Mouse (Mus musculus) hindbrain, embryonic 15.5 days (tissue): ENCODE results near the gene Rnf5. TPM values are rescaled to one million over a fixed set of nuclear protein-coding genes. Genes with fewer than 3 reads are reported as not detected.
A peak's percentile ranks its signal among the peaks of the same experiment; 100 is the strongest.

Experiments used
- ATAC-seq: fragments of 200-750 bp; cut with Nextera tagmentation; 2 replicates; pipeline ENCODE4 v1.8.0; 2017; ENCODE audit warnings: low read depth, moderate number of reproducible peaks, moderate TSS enrichment; ENCODE audit not compliant: low FRiP score
- H3K27ac ChIP-seq: fragments of 300-500 bp; sonication (generic); replicated peaks from 2 replicates; pipeline ENCODE4 v1.5.1; 2015; ENCODE audit warnings: mild to moderate bottlenecking, inconsistent platforms
- H3K27me3 ChIP-seq: fragments of 300-500 bp; sonication (generic); 2 replicates; pipeline ENCODE4 v1.6.1; 2015; ENCODE audit warnings: control low read depth, inconsistent platforms
- H3K36me3 ChIP-seq: fragments of 300-500 bp; sonication (generic); 2 replicates; pipeline ENCODE4 v1.6.1; 2015; ENCODE audit warnings: control low read depth, inconsistent platforms
- H3K4me1 ChIP-seq: fragments of 300-500 bp; sonication (generic); replicated peaks from 2 replicates; pipeline ENCODE4 v1.6.1; 2015; ENCODE audit warnings: control low read depth, inconsistent platforms
- H3K4me2 ChIP-seq: fragments of 300-500 bp; sonication (generic); 2 replicates; pipeline ENCODE4 v1.6.1; 2015; ENCODE audit warnings: moderate library complexity, mild to moderate bottlenecking, inconsistent platforms
- H3K4me3 ChIP-seq: fragments of 300-500 bp; sonication (generic); 2 replicates; pipeline ENCODE4 v1.5.1; 2015; ENCODE audit warnings: mild to moderate bottlenecking, inconsistent platforms
- H3K9ac ChIP-seq: fragments of 300-500 bp; sonication (generic); 2 replicates; pipeline ENCODE4 v1.6.1; 2015; ENCODE audit warnings: inconsistent platforms
- H3K9me3 ChIP-seq: fragments of 300-500 bp; sonication (generic); 2 replicates; pipeline ENCODE4 v1.6.1; 2016; ENCODE audit warnings: control low read depth, inconsistent platforms
- WGBS: fragments of 180-500 bp; shearing (Covaris S2); methylation state at CpG from one replicate; pipeline ENCODE4 v1.1.7; 2015; 5-methylcytosine and 5-hydroxymethylcytosine counted together
- polyA plus RNA-seq: library from polyadenylated mRNA; unstranded; fragments of >200 nt; fragmentation: Nextera tagmentation; extraction: Ambion mirVana; gene quantifications from 2 replicates; pipeline ENCODE4 v1.2.1, GENCODE M21; 2015

Gene Rnf5
- polyA plus RNA-seq, 1 experiment from 2014 or later, result 283 TPM

GRCm38 (mm10) chr17:34615871-34616270 is 12.4 kb upstream of the Rnf5 start, which contains the start of gene Egfl8:
Gene Egfl8 (minus strand): TSS chr17:34615971.
- H3K4me1 ChIP-seq, result no peaks in the 10 kb centered on the region
- H3K9ac ChIP-seq, result no peak within 1 kb of the TSS
- no peak within 1 kb of the TSS for H3K4me3 ChIP-seq
- H3K27ac ChIP-seq, result peak within 1 kb of the TSS; percentile 22; the same call in 1 of the 2 replicates
- no peak for ATAC-seq
- peaks cover 29% of the 10 kb centered on the region for H3K36me3 ChIP-seq
- WGBS, result 49% methylated on average over 6 of the region's 6 CpGs
- H3K9me3 ChIP-seq, result no peaks in the 10 kb centered on the region
- H3K27me3 ChIP-seq, result no peaks in the 10 kb centered on the region
- H3K4me2 ChIP-seq, result no peak within 1 kb of the TSS

GRCm38 (mm10) chr17:34613830-34614229 is 10.3 kb upstream of the Rnf5 start:
- H3K27ac ChIP-seq, result no peak overlapping the region
- no peaks in the 10 kb centered on the region for H3K9me3 ChIP-seq
- no peak overlapping the region for H3K4me2 ChIP-seq
- H3K27me3 ChIP-seq, result no peaks in the 10 kb centered on the region
- ATAC-seq, result no peak
- H3K36me3 ChIP-seq, result peaks cover 31% of the 10 kb centered on the region
- peaks cover 5% of the 10 kb centered on the region for H3K4me1 ChIP-seq
- no peak overlapping the region for H3K9ac ChIP-seq
- H3K4me3 ChIP-seq, result no peak overlapping the region
- WGBS, result 87% methylated on average over 10 of the region's 10 CpGs

GRCm38 (mm10) chr17:34613054-34613645 is 9.7 kb upstream of the Rnf5 start:
- H3K4me1 ChIP-seq, result peaks cover 12% of the 10 kb centered on the region
- no peak overlapping the region for H3K4me2 ChIP-seq
- no peak overlapping the region for H3K4me3 ChIP-seq
- ATAC-seq, result no peak
- no peaks in the 10 kb centered on the region for H3K9me3 ChIP-seq
- no peak overlapping the region for H3K9ac ChIP-seq
- no peak overlapping the region for H3K27ac ChIP-seq
- H3K36me3 ChIP-seq, result peaks cover 31% of the 10 kb centered on the region
- WGBS, result 90% methylated on average over 11 of the region's 11 CpGs
- H3K27me3 ChIP-seq, result no peaks in the 10 kb centered on the region

GRCm38 (mm10) chr17:34611050-34611449 is 7.6 kb upstream of the Rnf5 start:
- no peaks in the 10 kb centered on the region for H3K9me3 ChIP-seq
- peaks cover 31% of the 10 kb centered on the region for H3K36me3 ChIP-seq
- no peak overlapping the region for H3K27ac ChIP-seq
- H3K4me1 ChIP-seq, result peaks cover 31% of the 10 kb centered on the region
- H3K4me2 ChIP-seq, result no peak overlapping the region
- H3K9ac ChIP-seq, result no peak overlapping the region
- 94% methylated on average over 8 of the region's 8 CpGs for WGBS
- no peak for ATAC-seq
- no peak overlapping the region for H3K4me3 ChIP-seq
- H3K27me3 ChIP-seq, result no peaks in the 10 kb centered on the region

- peaks cover 23% of the 10 kb centered on the region for H3K36me3 ChIP-seq
- H3K4me1 ChIP-seq, result peaks cover 43% of the 10 kb centered on the region
- H3K4me3 ChIP-seq, result no peak overlapping the region
- no peak overlapping the region for H3K4me2 ChIP-seq
- no peaks in the 10 kb centered on the region for H3K9me3 ChIP-seq
- no peak overlapping the region for H3K9ac ChIP-seq
- no peak for ATAC-seq
- H3K27ac ChIP-seq, result no peak overlapping the region
- WGBS, result 82% methylated on average over 7 of the region's 7 CpGs
- H3K27me3 ChIP-seq, result no peaks in the 10 kb centered on the region
These were observed 4.5 kb upstream of the Rnf5 start for GRCm38 (mm10) chr17:34607997-34608396.

- no peak for ATAC-seq
- H3K27me3 ChIP-seq, result no peaks in the 10 kb centered on the region
- H3K4me1 ChIP-seq, result peaks cover 56% of the 10 kb centered on the region
- peak overlapping the region; percentile 92 for H3K4me2 ChIP-seq
- H3K9me3 ChIP-seq, result no peaks in the 10 kb centered on the region
- WGBS, result 17% methylated on average over 28 of the region's 32 CpGs
- peak overlapping the region; percentile 87 for H3K9ac ChIP-seq
- H3K4me3 ChIP-seq, result peak overlapping the region; percentile 67
- peak overlapping the region; percentile 95 for H3K27ac ChIP-seq
- peaks cover 12% of the 10 kb centered on the region; the same call in 1 of the 2 replicates for H3K36me3 ChIP-seq
These were observed 2.9 kb upstream of the Rnf5 start for GRCm38 (mm10) chr17:34606186-34607039.

GRCm38 (mm10) chr17:34605609-34606008 is 2.1 kb upstream of the Rnf5 start:
- Histone ChIP-seq H3K27me3 (no peaks in the 10 kb centered on the region), H3K36me3 (peaks cover 8% of the 10 kb centered on the region), H3K9me3 (no peaks in the 10 kb centered on the region), H3K4me2 (peak overlapping the region; percentile 92), H3K27ac (peak overlapping the region; percentile 95), H3K4me1 (peaks cover 56% of the 10 kb centered on the region), H3K9ac (peak overlapping the region; percentile 87), H3K4me3 (peak overlapping the region; percentile 67)
- ATAC-seq, result peak; percentile 49
- 0% methylated on average over 28 of the region's 30 CpGs for WGBS

- Histone ChIP-seq H3K4me2 (peak overlapping the region; percentile 92), H3K4me3 (peak overlapping the region; percentile 67), H3K36me3 (peaks cover 14% of the 10 kb centered on the region), H3K27ac (peak overlapping the region; percentile 95), H3K4me1 (peaks cover 56% of the 10 kb centered on the region), H3K27me3 (no peaks in the 10 kb centered on the region), H3K9ac (peak overlapping the region; percentile 87), H3K9me3 (no peaks in the 10 kb centered on the region)
- no peak for ATAC-seq
- WGBS, result 16% methylated on average over 24 of the region's 24 CpGs
These were observed 1.2 kb upstream of the Rnf5 start for GRCm38 (mm10) chr17:34604511-34605237.

GRCm38 (mm10) chr17:34604061-34604508 is 595 bp upstream of the Rnf5 start, which contains the start of gene Agpat1:
Gene Agpat1 (plus strand): TSS chr17:34604262.
- Histone ChIP-seq H3K27me3 (no peaks in the 10 kb centered on the region), H3K36me3 (peaks cover 14% of the 10 kb centered on the region), H3K4me2 (peak within 1 kb of the TSS; percentile 92), H3K9me3 (no peaks in the 10 kb centered on the region), H3K4me1 (peaks cover 53% of the 10 kb centered on the region), H3K27ac (peak within 1 kb of the TSS; percentile 95), H3K9ac (peak within 1 kb of the TSS; percentile 87), H3K4me3 (peak within 1 kb of the TSS; percentile 67)
- WGBS, result 0% methylated on average over 35 of the region's 35 CpGs
- ATAC-seq, result peak; percentile 91

- WGBS, result 89% methylated on average over 12 of the region's 12 CpGs
- peak overlapping the region; percentile 85 for H3K4me2 ChIP-seq
- no peak overlapping the region for H3K9ac ChIP-seq
- H3K36me3 ChIP-seq, result peaks cover 14% of the 10 kb centered on the region
- peaks cover 30% of the 10 kb centered on the region for H3K4me1 ChIP-seq
- ATAC-seq, result no peak
- H3K27ac ChIP-seq, result no peak overlapping the region
- H3K4me3 ChIP-seq, result peak overlapping the region; percentile 58; the same call in 1 of the 2 replicates
- H3K27me3 ChIP-seq, result no peaks in the 10 kb centered on the region
- no peaks in the 10 kb centered on the region for H3K9me3 ChIP-seq
These were observed 1.7 kb downstream of the Rnf5 start for GRCm38 (mm10) chr17:34601796-34602195.

- no peaks in the 10 kb centered on the region for H3K9me3 ChIP-seq
- H3K9ac ChIP-seq, result no peak overlapping the region
- 74% methylated on average over 9 of the region's 9 CpGs for WGBS
- no peak overlapping the region for H3K4me3 ChIP-seq
- no peak for ATAC-seq
- H3K4me2 ChIP-seq, result no peak overlapping the region
- H3K27ac ChIP-seq, result no peak overlapping the region
- peaks cover 29% of the 10 kb centered on the region for H3K4me1 ChIP-seq
- peaks cover 25% of the 10 kb centered on the region for H3K36me3 ChIP-seq
- H3K27me3 ChIP-seq, result no peaks in the 10 kb centered on the region
These were observed 3.6 kb downstream of the Rnf5 start for GRCm38 (mm10) chr17:34599891-34600290.
